Mouse (Mus musculus): ENCODE data around the gene Cobll1.

GRCm38 (mm10) chr2:65226494-65226893 is 12.7 kb downstream of the Cobll1 start:
- no peak for TF ChIP-seq POLR2A (IDR thresholded peaks at IDR 0.05; ENCODE audit: borderline replicate concordance, extremely low read depth, low read depth, low read length)
- TF ChIP-seq CTCF (IDR thresholded peaks at IDR 0.05; ENCODE audit: insufficient read depth, low read length) = no peak

Data from lung, adult 2 months (tissue).